ENCODE assay signal across 9 mouse cellular contexts in the genomic region with DNA sequence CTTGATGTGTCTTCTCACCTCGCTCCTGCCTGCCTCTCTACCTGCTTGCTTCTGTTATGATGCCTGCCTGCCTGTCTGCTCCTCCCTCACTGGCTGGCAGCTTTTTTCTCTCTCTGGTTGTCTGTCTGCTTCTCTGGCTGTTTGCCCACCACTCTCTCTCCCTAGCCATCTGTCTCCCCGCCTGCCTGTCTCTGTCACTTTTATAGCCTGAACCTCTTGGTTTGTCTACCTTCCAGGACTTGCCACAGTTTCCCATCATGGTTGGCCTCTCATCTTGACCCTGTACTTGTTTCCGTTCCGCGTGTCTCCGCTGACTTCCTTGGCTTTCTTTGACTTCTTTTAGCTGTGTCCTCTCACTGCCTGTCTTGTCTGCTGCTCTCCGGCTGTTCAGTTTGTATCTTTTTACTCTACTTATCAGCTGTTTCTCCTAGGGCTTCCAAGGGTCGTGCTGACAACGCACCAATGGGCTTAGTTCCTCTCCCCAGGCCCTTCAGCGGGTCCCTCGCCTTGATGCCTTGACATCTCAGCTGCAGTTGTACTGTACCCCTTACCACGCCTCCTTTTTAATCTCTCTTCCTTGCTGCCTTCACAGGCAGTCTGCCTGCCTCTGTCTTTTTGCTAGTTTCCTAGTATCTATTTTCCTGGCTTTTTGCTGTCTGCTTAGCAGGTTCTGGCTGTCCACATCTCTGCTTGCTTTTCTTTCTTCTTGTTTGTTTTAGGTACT. TPM values are rescaled to one million over a fixed set of nuclear protein-coding genes. Genes with fewer than 3 reads are reported as not detected.
DNase-seq lines count a peak whose midpoint lies in the region; ATAC-seq and TF ChIP-seq lines count a peak whose summit lies in the region.
"Had no signal": no experiment of that assay in that cellular context is flagged by ENCODE, and none has a peak within 500 bp of the region (broad histone marks: within the 10 kb centered on the region; RNA-seq: fewer than 3 reads in every experiment).

No protein-coding gene starts in this region.

- peak overlapping the region; percentile 7; the same call in 1 of the 2 replicates for H3K4me3 ChIP-seq in hindbrain, embryonic 13.5 days
- H3K4me3 ChIP-seq in midbrain, postnatal 0 days (ENCODE audit: low read depth, low read length): no peak overlapping the region

- peaks cover 45% of the 10 kb centered on the region for H3K4me1 ChIP-seq in hindbrain, embryonic 13.5 days (replicated peaks)
- H3K4me1 ChIP-seq in midbrain, postnatal 0 days (ENCODE audit: insufficient read depth, low read length): peaks cover 6% of the 10 kb centered on the region; the same call in 1 of the 2 replicates

- no peak for TF ChIP-seq CTCF in midbrain, postnatal 0 days (IDR thresholded peaks at IDR 0.05)

- no peaks in the 10 kb centered on the region for H3K27me3 ChIP-seq in hindbrain, embryonic 13.5 days
- no peaks in the 10 kb centered on the region for H3K27me3 ChIP-seq in midbrain, postnatal 0 days (ENCODE audit: insufficient read depth, low read length)

- no peak for ATAC-seq in hindbrain, embryonic 13.5 days (ENCODE audit: low FRiP score)
- no peak for ATAC-seq in midbrain, postnatal 0 days (ENCODE audit: low FRiP score)

- WGBS in hindbrain, embryonic 13.5 days: 35% methylated on average over 12 of the region's 12 CpGs
- 36% methylated on average over 12 of the region's 12 CpGs for WGBS in midbrain, postnatal 0 days

- H3K27ac ChIP-seq in hindbrain, embryonic 13.5 days: peak overlapping the region; percentile 84
- H3K27ac ChIP-seq in midbrain, postnatal 0 days (ENCODE audit: low read depth, low read length): peak overlapping the region; percentile 63

- H3K9me3 ChIP-seq in hindbrain, embryonic 13.5 days: no peaks in the 10 kb centered on the region
- H3K9me3 ChIP-seq in midbrain, postnatal 0 days (ENCODE audit: low read length): no peaks in the 10 kb centered on the region
- H3K9me3 ChIP-seq: megakaryocyte, embryonic 14.5 days had no signal

- DNase-seq in spleen, postnatal 10 days (ENCODE audit: low spot score in 2 of 2): peak; percentile 44 to 58
- no peak for DNase-seq in spleen, adult 18-20 months
- DNase-seq in cerebellum, postnatal 25 days: peak; percentile 90 to 93
- DNase-seq in layer of hippocampus, postnatal 25 days (ENCODE audit: extremely low spot score in 1 of 2, low spot score in 1 of 2): peak; percentile 61 to 73
- DNase-seq in midbrain, postnatal 0 days (ENCODE audit: low spot score): peak; percentile 67
- DNase-seq in ovary, postnatal 36 days (ENCODE audit: low spot score): no peak
- no peak for DNase-seq in lung, postnatal 10 days

- peak overlapping the region; percentile 40 for H3K4me2 ChIP-seq in hindbrain, embryonic 13.5 days
- peak overlapping the region; percentile 35 for H3K4me2 ChIP-seq in midbrain, postnatal 0 days (ENCODE audit: low read depth, low read length, poor library complexity, severe bottlenecking)

- H3K36me3 ChIP-seq in hindbrain, embryonic 13.5 days: peaks cover 16% of the 10 kb centered on the region
- peaks cover 5% of the 10 kb centered on the region; the same call in 1 of the 2 replicates for H3K36me3 ChIP-seq in midbrain, postnatal 0 days (ENCODE audit: insufficient read depth, low read length)

- peak overlapping the region; percentile 53; the same call in 1 of the 2 replicates for H3K9ac ChIP-seq in hindbrain, embryonic 13.5 days
- peak overlapping the region; percentile 33; the same call in 1 of the 2 replicates for H3K9ac ChIP-seq in midbrain, postnatal 0 days (replicated peaks; ENCODE audit: low read length, poor library complexity, severe bottlenecking)

RNA-seq across cellular contexts. Expression of a gene that starts 3.0 kb away (rescaled TPM):
- 92.4 and 93.5 TPM in 2 replicates for polyA plus RNA-seq in hindbrain, embryonic 13.5 days (2015; fragmentation: Nextera tagmentation; extraction: Ambion mirVana)
- total RNA-seq in layer of hippocampus, postnatal 25 days (2021): 100 to 1,000 TPM; 504 to 538 TPM
- 284 and 298 TPM in 2 replicates for total RNA-seq in midbrain, postnatal 0 days (2014; rRNA removed)
- polyA plus RNA-seq in midbrain, postnatal 0 days (2015; fragmentation: Nextera tagmentation; extraction: Ambion mirVana): 51.6 and 58.9 TPM in 2 replicates

RNA-seq across cellular contexts. Expression of a gene that starts 23.1 kb away (rescaled TPM):
- 103 and 105 TPM in 2 replicates for polyA plus RNA-seq in hindbrain, embryonic 13.5 days (2015; fragmentation: Nextera tagmentation; extraction: Ambion mirVana)
- total RNA-seq in layer of hippocampus, postnatal 25 days (2021): 100 to 1,000 TPM; 100 to 116 TPM
- total RNA-seq in midbrain, postnatal 0 days (2014; rRNA removed): 32.6 and 95.9 TPM in 2 replicates
- polyA plus RNA-seq in midbrain, postnatal 0 days (2015; fragmentation: Nextera tagmentation; extraction: Ambion mirVana): 120 and 147 TPM in 2 replicates

RNA-seq across cellular contexts. Expression of a gene that starts 23.2 kb away (rescaled TPM):
- polyA plus RNA-seq in hindbrain, embryonic 13.5 days (2015; fragmentation: Nextera tagmentation; extraction: Ambion mirVana): 34.9 and 35.5 TPM in 2 replicates
- total RNA-seq in layer of hippocampus, postnatal 25 days (2021): 10 to 100 TPM; 40.8 to 43.6 TPM
- 16.5 and 22.6 TPM in 2 replicates for total RNA-seq in midbrain, postnatal 0 days (2014; rRNA removed)
- 18.2 and 18.8 TPM in 2 replicates for polyA plus RNA-seq in midbrain, postnatal 0 days (2015; fragmentation: Nextera tagmentation; extraction: Ambion mirVana)

RNA-seq across cellular contexts. Expression of a gene that starts 25.8 kb away (rescaled TPM):
- 7.1 and 8.7 TPM in 2 replicates for polyA plus RNA-seq in hindbrain, embryonic 13.5 days (2015; fragmentation: Nextera tagmentation; extraction: Ambion mirVana)
- 1 to 10 TPM; 2.5 TPM for total RNA-seq in layer of hippocampus, postnatal 25 days (2021)
- total RNA-seq in midbrain, postnatal 0 days (2014; rRNA removed): 4.4 and 5.7 TPM in 2 replicates
- 5.8 and 6.3 TPM in 2 replicates for polyA plus RNA-seq in midbrain, postnatal 0 days (2015; fragmentation: Nextera tagmentation; extraction: Ambion mirVana)

RNA-seq across cellular contexts. Expression of a gene that starts 32.0 kb away (rescaled TPM):
- polyA plus RNA-seq in hindbrain, embryonic 13.5 days (2015; fragmentation: Nextera tagmentation; extraction: Ambion mirVana): 163 and 166 TPM in 2 replicates
- total RNA-seq in layer of hippocampus, postnatal 25 days (2021): 100 to 1,000 TPM; 103 to 110 TPM
- total RNA-seq in midbrain, postnatal 0 days (2014; rRNA removed): 245 and 310 TPM in 2 replicates
- 382 and 383 TPM in 2 replicates for polyA plus RNA-seq in midbrain, postnatal 0 days (2015; fragmentation: Nextera tagmentation; extraction: Ambion mirVana)

Comparison
In these comparisons a context has a peak if more than half of its experiments do, and no peak if none do; other contexts are left out.
1. DNase-seq: peak in spleen, postnatal 10 days (2 of 2), cerebellum, postnatal 25 days (2 of 2), layer of hippocampus, postnatal 25 days (2 of 2) and midbrain, postnatal 0 days (single experiment); none in spleen, adult 18-20 months (0 of 2), ovary, postnatal 36 days (single experiment) and lung, postnatal 10 days (single experiment).